In genomic region chr13:65112459-65113110, GRCm38 (mm10) we compare ENCODE assay signal across 8 mouse cellular contexts. TPM values are rescaled to one million over a fixed set of nuclear protein-coding genes. Genes with fewer than 3 reads are reported as not detected.
DNase-seq lines count a peak whose midpoint lies in the region; ATAC-seq and TF ChIP-seq lines count a peak whose summit lies in the region.

Gene Mfsd14b (minus strand): TSS chr13:65112975.

- peak within 1 kb of the TSS; percentile 74 for H3K9ac ChIP-seq in ES-Bruce4 (ENCODE audit: low read depth, poor library complexity, severe bottlenecking)
- H3K9ac ChIP-seq in forebrain, embryonic 13.5 days: peak within 1 kb of the TSS; percentile 90
- peak within 1 kb of the TSS; percentile 84 for H3K9ac ChIP-seq in liver, postnatal 0 days (replicated peaks)
- H3K9ac ChIP-seq in neural tube, embryonic 14.5 days (replicated peaks; ENCODE audit: low read depth, low read length): peak within 1 kb of the TSS; percentile 88

- 0% methylated on average over 60 of the region's 60 CpGs for whole genome bisulfite sequencing in forebrain, embryonic 13.5 days
- under 1% methylated on average over 60 of the region's 60 CpGs for WGBS in large intestine, adult 2 months
- WGBS in liver, postnatal 0 days (ENCODE audit: insufficient replicate concordance): 1% methylated on average over 60 of the region's 60 CpGs
- WGBS in neural tube, embryonic 14.5 days: under 1% methylated on average over 53 of the region's 60 CpGs

- TF ChIP-seq EP300 in ES-Bruce4 (IDR thresholded peaks at IDR 0.05; ENCODE audit: insufficient read depth, low read depth, low read length): no peak
- peak; percentile 61; the same call in 1 of the 2 replicates for TF ChIP-seq EP300 in liver, postnatal 0 days (IDR thresholded peaks at IDR 0.05; ENCODE audit: low read depth)

- no peaks in the 10 kb centered on the region for H3K9me3 ChIP-seq in ES-Bruce4 (replicated peaks; ENCODE audit: control insufficient read depth, insufficient read depth, low read length, poor library complexity, severe bottlenecking)
- H3K9me3 ChIP-seq in forebrain, embryonic 13.5 days (replicated peaks): peaks cover 3% of the 10 kb centered on the region; the same call in 1 of the 2 replicates
- H3K9me3 ChIP-seq in liver, postnatal 0 days (ENCODE audit: low read length): no peaks in the 10 kb centered on the region
- H3K9me3 ChIP-seq in neural tube, embryonic 14.5 days (ENCODE audit: control insufficient read depth, low read length): no peaks in the 10 kb centered on the region

- peak within 1 kb of the TSS; percentile 67 for H3K4me2 ChIP-seq in forebrain, embryonic 13.5 days
- H3K4me2 ChIP-seq in liver, postnatal 0 days (ENCODE audit: low read depth, low read length): peak within 1 kb of the TSS; percentile 71
- H3K4me2 ChIP-seq in neural tube, embryonic 14.5 days (ENCODE audit: low read depth, low read length): peak within 1 kb of the TSS; percentile 69

- no peaks in the 10 kb centered on the region for H3K27me3 ChIP-seq in ES-Bruce4 (ENCODE audit: control insufficient read depth, insufficient read depth, low read length, poor library complexity, severe bottlenecking)
- H3K27me3 ChIP-seq in forebrain, embryonic 13.5 days: no peaks in the 10 kb centered on the region
- no peaks in the 10 kb centered on the region for H3K27me3 ChIP-seq in liver, postnatal 0 days (ENCODE audit: insufficient read depth, low read length)
- H3K27me3 ChIP-seq in neural tube, embryonic 14.5 days (ENCODE audit: control insufficient read depth, insufficient read depth, low read length): no peaks in the 10 kb centered on the region

- intact Hi-C loops in heart, postnatal 10 days (cut with DNase I): loop anchor here (5.0 to 10.0 kb wide), 2 partner anchors 130 to 678 kb away; partner anchors contain the start of gene Cdk20

- H3K4me3 ChIP-seq in ES-Bruce4 (ENCODE audit: low read depth, low read length): peak within 1 kb of the TSS; percentile 84
- H3K4me3 ChIP-seq in forebrain, embryonic 13.5 days: peak within 1 kb of the TSS; percentile 75
- peak within 1 kb of the TSS; percentile 80 for H3K4me3 ChIP-seq in liver, postnatal 0 days (ENCODE audit: low read depth, low read length)
- H3K4me3 ChIP-seq in neural tube, embryonic 14.5 days (ENCODE audit: low read depth, low read length): peak within 1 kb of the TSS; percentile 94

- TF ChIP-seq POLR2A in ES-Bruce4 (IDR thresholded peaks at IDR 0.05; ENCODE audit: insufficient read depth, low read length): peak; percentile 97

- no peak for TF ChIP-seq CTCF in ES-Bruce4 (IDR thresholded peaks at IDR 0.05; ENCODE audit: low read depth, low read length)
- no peak for TF ChIP-seq CTCF in liver, postnatal 0 days (IDR thresholded peaks at IDR 0.05; ENCODE audit: low read depth)

- H3K36me3 ChIP-seq in ES-Bruce4 (ENCODE audit: control insufficient read depth, insufficient read depth, low read length, poor library complexity, severe bottlenecking): no peaks in the 10 kb centered on the region
- H3K36me3 ChIP-seq in forebrain, embryonic 13.5 days (ENCODE audit: poor library complexity, severe bottlenecking): peaks cover 3% of the 10 kb centered on the region; the same call in 1 of the 2 replicates
- no peaks in the 10 kb centered on the region for H3K36me3 ChIP-seq in liver, postnatal 0 days (replicated peaks; ENCODE audit: insufficient read depth, low read length)
- no peaks in the 10 kb centered on the region for H3K36me3 ChIP-seq in neural tube, embryonic 14.5 days (ENCODE audit: control insufficient read depth, insufficient read depth, low read length)

- ATAC-seq in cerebellum, adult (ENCODE audit: insufficient number of reproducible peaks, low FRiP score, low TSS enrichment): peak; percentile 96
- ATAC-seq in forebrain, embryonic 13.5 days: peak; percentile 99
- peak; percentile 98 for ATAC-seq in liver, postnatal 0 days
- peak; percentile 100 for ATAC-seq in neural tube, embryonic 14.5 days (ENCODE audit: low read depth)

- 0 out of 2 replicates have a peak within 1 kb of the TSS, but pooled peaks have one; percentile 7 for H3K27ac ChIP-seq in ES-Bruce4 (ENCODE audit: insufficient read depth, low read length)
- peak within 1 kb of the TSS; percentile 74 for H3K27ac ChIP-seq in forebrain, embryonic 13.5 days
- H3K27ac ChIP-seq in liver, postnatal 0 days (ENCODE audit: low read depth): peak within 1 kb of the TSS; percentile 93
- H3K27ac ChIP-seq in neural tube, embryonic 14.5 days (ENCODE audit: low read depth, low read length): peak within 1 kb of the TSS; percentile 85

- DNase-seq in heart, postnatal 10 days: peak; percentile 94 to 95
- peak; percentile 73 for DNase-seq in large intestine, adult 2 months (ENCODE audit: low read depth, low spot score)
- peak; percentile 91 for DNase-seq in liver, postnatal 0 days
- peak; percentile 92 for DNase-seq in testis, postnatal 10 days (ENCODE audit: low spot score)

- no peaks in the 10 kb centered on the region for H3K4me1 ChIP-seq in ES-Bruce4 (ENCODE audit: control insufficient read depth, insufficient read depth, low read length)
- H3K4me1 ChIP-seq in forebrain, embryonic 13.5 days: peaks cover 9% of the 10 kb centered on the region
- H3K4me1 ChIP-seq in liver, postnatal 0 days (ENCODE audit: insufficient read depth): peaks cover 3% of the 10 kb centered on the region; the same call in 1 of the 2 replicates
- peaks cover 10% of the 10 kb centered on the region; the same call in 1 of the 2 replicates for H3K4me1 ChIP-seq in neural tube, embryonic 14.5 days (ENCODE audit: control insufficient read depth, insufficient read depth, low read length)

RNA-seq across cellular contexts. Expression of gene Mfsd14b, which starts in this region (rescaled TPM):
- 36.0 and 42.5 TPM in 2 replicates for polyA plus RNA-seq in ES-Bruce4 (2011; ENCODE audit: insufficient read depth, insufficient read length, low read depth, missing spikeins)
- polyA plus RNA-seq in forebrain, embryonic 13.5 days (2015; fragmentation: Nextera tagmentation; extraction: Ambion mirVana): 29.4 and 30.0 TPM in 2 replicates
- 10 to 100 TPM; 26.8 to 27.9 TPM for total RNA-seq in heart, postnatal 10 days (2021)
- polyA plus RNA-seq in large intestine, adult 2 months (2012; rRNA removed): 15.3 and 24.0 TPM in 2 replicates
- 25.4 and 27.0 TPM in 2 replicates for polyA plus RNA-seq in liver, postnatal 0 days (2015; fragmentation: Nextera tagmentation; extraction: Ambion mirVana)
- 33.4 and 33.7 TPM in 2 replicates for polyA plus RNA-seq in neural tube, embryonic 14.5 days (2014; fragmentation: Nextera tagmentation; extraction: Ambion mirVana)

Comparison
In these comparisons a context has a peak if more than half of its experiments do, and no peak if none do; other contexts are left out.
1. Peak in every context shown above with its lines: DNase-seq, ATAC-seq, H3K4me3 ChIP-seq and H3K27ac ChIP-seq.
2. H3K27ac ChIP-seq: peak in every context shown above with its lines; median percentile 93 in liver, postnatal 0 days; 85 in neural tube, embryonic 14.5 days; 74 in forebrain, embryonic 13.5 days; 7 in ES-Bruce4.